Mouse (Mus musculus) cerebellum, postnatal 4 days (tissue): ENCODE measurements at regions not wholly inside any gene's neighbourhood (a gene's known extent, or its start where the extent isn't known, plus 50 kb on each side); places are given as distances from the start of the nearest gene placed in this dataset.

Source experiments
- DNase-seq, 2 experiments: peaks; one replicate each; pipeline ENCODE4 v3.0.0; 2022; ENCODE audit warnings: low spot score in 2 of 2, mixed read lengths in 1 of 2

DNA sequence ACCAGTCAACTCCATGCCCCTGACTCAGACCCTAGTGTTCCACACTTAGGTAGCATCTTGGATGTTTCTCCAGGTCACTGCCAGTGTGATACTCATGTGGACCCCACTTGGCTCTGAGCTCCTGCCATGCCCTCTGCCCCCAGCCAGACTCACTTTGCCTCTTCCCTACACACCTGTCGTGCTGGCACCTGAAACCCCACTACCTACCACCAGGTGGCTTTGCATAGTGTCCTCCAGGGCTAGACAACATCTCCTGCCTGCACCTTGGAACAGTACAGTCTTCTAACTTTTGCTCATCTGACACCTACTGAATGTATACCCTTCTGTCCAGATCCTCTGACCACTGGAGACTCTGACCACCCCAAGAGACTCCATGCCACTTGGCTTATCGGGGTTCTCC is 80.6 kb downstream of the Fam53a start:
- no peak for DNase-seq

GRCm38 (mm10) chr5:33543372-33543771 is 86.1 kb downstream of the Fam53a start:
- peak; percentile 34 to 71 for DNase-seq

DNA sequence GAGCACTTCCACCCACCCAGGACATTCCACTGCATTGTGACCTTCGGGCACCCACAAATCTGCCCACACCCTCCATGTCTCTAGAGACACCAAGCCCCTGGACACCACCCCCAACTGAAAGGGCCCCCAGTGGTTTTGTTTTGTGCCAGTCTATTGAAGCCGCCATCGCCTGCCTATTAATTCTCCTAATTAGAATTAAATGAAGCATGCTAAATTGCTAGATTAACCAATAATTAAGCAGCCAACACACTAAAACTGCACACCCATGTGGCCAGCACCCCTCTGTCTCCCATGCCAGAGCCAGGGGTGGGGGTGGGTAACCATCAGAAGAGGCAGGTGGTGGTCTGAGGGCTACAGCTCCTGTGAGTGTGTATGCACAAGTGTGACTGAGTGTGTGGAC is 86.8 kb downstream of the Fam53a start:
- no peak for DNase-seq

DNA sequence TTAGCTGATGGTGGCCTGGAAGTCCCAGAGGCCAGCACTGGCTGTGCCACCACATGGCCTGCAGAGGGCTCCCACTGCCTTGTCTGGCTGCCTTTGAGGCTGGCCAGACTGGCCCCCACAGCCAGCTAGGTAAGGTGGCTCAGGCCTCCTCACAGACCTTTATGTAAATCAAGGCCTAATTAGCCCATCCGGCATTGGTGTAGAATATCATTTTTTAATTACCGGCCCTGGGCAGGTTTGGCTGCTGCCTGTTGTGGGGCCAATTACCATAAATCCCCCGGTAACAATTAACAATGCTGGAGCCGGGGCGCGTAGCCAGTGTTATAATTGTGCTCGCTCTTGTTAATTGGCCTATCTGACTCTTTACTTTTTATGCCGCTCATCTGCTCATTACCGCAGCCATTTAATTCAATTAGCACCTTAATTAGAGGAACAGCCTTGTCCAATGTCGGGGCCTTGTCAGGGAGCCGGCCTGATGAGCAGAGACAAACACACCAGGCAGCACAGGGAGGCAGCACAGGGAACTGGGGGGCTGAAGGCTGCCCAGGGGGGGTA is 87.4 kb downstream of the Fam53a start:
- DNase-seq, result no peak

GRCm38 (mm10) chr5:33540259-33540658 is 89.2 kb downstream of the Fam53a start:
- no peak for DNase-seq

DNA sequence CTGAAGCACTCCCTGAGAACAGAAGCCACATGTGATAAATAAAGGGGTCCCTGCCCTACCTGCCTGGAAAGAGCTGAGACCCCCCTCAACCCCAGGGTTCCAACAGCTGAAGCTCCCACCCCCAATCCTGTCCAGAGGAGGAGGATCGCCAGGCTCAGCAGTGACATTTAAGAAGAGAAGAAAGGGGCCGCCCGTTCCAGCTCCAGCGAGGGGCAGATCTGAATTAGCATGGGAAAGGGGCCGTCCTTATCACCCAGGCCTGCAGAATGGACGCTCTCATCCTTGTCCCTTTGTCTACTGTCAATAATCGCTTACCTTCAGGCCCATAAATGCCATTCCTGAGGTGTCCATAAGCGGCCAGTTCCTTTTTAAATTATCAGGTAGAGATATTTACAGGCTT is 92.0 kb downstream of the Fam53a start:
- DNase-seq, result no peak

GRCm38 (mm10) chr5:33537017-33537416 is 92.4 kb downstream of the Fam53a start:
- no peak for DNase-seq

- DNase-seq, result no peak
These were observed 93.2 kb downstream of the Fam53a start for GRCm38 (mm10) chr5:33536261-33536660.

DNA sequence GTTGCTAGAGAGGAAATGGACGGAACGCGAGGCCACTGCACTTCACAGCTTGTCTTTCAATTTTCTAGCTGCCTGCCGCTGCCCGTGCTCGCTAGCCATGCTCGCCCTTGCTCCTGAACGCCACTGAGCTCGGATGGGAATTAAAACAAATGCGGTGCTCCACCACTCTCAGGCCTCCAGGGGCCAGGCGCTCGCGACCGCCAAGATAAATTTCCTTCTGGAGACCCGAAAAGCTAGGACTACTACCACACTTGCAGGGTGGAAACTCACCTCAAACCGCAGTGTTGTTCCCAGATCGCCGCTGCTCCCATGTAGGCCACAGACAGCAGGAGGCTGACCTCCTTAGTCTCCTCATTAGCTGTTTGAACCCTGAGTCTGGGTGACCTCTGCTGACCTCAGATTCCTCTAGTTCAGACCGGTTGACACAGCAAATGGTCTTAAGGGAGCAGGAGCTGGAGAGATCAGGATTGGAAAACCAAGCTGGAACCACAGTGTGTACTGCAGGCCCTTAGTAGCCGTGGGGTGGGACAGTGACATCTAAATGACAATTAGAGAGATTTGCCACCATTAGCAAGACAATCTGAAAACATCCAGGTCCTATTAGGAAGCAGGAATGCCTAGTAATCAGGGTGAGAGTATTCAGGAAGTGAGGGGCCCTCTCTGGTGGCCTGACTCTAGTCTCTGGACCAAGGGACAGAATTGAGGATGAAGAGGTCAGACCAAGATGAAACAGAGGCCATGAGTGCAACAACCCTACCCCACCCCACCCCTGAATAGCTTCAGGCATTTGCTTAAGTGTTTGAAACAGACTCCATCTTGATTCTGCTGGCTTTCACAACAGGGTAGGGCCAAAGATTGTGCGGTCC is 94.1 kb downstream of the Fam53a start:
- no peak for DNase-seq

- no peak for DNase-seq
These were observed 95.1 kb downstream of the Fam53a start for GRCm38 (mm10) chr5:33534345-33534744.

DNA sequence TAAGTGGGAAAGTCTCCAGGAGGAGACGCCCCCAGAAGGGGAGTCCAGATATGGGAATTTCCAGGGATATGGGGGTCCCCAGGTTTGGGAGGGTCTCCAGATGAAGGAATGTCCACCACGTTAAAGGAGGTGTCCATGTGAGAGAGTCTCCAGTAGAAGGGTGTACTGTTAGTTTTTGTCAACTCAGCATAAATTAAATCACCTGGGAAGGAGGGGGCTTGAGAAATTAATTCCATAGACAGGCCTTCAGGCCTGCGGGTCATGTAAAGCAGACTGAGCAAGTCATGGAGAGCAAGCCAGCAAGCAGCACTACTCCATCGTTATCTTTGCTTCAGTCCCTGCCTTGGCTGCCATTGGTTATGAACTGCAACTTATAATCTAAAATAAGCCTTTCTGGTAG is 96.2 kb downstream of the Fam53a start:
- no peak for DNase-seq

GRCm38 (mm10) chr5:33531263-33531662 is 97.5 kb upstream of the Nkx1-1 start:
- DNase-seq, result no peak

GRCm38 (mm10) chr5:33529771-33530170 is 96.0 kb upstream of the Nkx1-1 start:
- no peak for DNase-seq

DNA sequence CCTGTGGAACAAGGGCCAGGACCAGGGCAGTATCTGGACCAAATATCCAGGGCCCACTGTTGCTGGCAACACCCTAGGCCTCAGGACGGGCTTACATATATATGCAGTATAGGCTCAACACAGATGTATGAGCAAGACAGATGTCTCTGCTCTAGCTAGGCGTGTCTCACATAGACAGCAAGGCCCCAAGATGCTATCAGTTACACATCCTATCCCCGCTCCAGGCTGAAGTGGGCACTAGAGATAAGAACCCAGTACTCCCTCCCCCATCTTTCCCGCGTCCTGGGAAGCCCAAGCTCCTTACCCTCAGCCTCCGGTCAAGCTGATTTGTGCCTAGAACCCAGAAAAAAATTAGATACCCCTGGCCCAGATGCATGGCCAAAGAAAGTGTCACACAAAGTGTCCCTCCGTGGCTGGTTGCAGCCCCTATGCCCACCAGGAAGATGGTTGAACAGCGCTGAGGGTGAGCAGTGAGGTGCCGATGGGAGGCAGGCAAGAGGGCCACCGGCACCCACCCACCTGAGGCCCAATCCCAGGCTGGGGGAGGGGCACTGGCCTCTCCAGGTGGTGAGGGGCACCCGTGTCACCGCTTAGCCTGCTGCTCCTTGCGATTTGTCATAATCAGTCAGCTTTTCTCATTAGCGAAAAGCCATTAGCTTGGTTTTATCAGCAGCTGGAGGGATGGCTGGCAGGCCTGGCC is 95.3 kb upstream of the Nkx1-1 start:
- no peak for DNase-seq

DNA sequence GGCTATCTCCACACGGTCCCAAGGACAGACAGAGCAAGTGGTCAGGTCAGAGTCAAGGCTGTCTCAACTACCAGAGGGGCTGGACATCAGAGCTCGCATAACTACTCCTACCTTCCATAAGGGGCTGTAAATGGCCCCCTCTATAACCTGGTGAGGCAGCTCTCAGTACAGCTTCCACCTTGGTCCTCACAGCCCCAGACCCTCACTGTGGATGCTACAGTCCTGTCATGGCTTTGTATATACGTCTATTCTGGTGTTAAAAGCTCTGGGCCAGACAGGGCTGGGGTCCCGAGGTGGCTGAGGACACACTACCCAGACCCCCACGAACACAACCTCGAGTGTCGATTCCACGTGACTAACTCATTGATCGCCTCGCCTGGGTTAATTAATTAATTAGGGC is 94.0 kb upstream of the Nkx1-1 start:
- DNase-seq, result no peak

GRCm38 (mm10) chr5:33527316-33527715 is 93.5 kb upstream of the Nkx1-1 start:
- DNase-seq, result no peak

- DNase-seq, result no peak
These were observed 88.4 kb upstream of the Nkx1-1 start for GRCm38 (mm10) chr5:33521951-33522742.

DNA sequence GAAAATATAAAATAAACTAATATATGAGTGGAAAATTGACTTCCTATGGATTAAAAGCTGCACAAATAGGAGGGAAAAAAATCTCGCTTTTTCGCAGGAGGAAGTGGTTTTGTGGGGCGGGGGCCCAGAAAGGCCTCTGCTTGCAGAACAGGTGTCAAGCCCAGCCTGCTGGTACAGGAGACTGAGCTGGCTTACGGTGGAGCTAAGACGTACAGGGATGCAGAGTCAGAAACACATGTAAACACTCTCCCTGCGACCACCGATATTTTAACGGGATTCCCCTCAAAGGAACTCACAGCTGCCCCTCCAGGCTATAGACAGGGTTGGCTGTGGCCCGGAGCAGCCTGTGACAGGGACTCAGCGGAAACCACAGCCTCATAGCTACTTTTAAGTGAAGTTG is 87.1 kb upstream of the Nkx1-1 start:
- DNase-seq, result no peak

DNA sequence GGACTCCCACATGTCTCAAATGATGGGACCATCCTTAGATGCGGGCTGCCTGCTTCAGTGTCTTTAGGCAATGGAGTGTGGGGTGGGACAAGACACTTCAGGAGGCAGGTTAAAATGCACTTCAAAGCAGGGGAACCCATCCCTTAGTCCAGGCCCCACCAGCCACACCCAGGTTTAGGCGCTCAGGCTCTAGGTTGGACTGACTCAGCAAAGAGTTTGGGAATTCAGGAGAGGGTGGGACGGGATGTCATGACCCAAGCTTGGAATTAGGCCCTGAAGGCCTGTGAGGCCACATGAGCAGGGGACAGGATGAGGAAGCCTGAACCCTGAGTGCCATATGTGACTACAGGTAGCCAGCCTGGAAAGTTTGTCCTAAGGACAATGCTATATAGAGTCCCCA is 85.6 kb upstream of the Nkx1-1 start:
- DNase-seq, result no peak

DNA sequence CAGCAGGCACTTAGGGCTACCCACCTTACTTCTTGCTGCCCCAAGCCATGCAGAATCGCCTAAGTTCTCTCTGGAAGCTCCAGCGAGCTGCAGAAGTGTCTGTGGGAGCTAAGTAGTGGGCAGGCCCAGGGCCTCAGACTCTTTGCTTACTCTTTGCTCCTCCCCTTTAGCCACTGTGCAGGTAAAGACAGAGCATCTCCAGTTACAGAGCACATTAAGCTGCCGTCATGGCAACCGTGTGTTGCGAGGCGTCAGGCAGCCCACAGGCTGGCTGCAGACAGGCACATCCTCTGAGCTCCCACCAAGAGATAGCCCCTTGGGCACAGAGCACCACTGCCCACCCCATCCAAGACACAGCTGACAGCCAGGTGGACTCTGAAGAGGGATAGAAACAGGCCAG is 85.1 kb upstream of the Nkx1-1 start:
- DNase-seq, result no peak

DNA sequence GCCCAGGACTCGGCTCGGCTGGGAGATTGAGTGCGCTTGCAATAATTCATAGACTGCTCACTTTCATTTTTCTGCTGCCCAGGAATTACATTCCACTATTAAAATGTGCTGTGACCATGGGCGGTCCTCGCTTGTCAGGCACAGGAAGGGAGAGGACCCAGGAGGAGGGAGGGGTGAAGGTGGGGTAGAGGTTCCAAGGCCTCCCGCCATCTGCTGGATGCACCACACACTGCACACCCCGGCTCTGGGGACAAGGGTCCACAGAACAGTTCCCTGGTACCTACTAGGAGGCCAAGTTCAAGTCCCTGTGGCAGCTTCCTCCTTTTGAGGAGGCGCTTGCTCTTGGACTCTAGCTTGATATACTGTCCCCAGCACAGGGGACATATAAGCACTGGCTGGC is 83.8 kb upstream of the Nkx1-1 start:
- DNase-seq, result no peak

DNA sequence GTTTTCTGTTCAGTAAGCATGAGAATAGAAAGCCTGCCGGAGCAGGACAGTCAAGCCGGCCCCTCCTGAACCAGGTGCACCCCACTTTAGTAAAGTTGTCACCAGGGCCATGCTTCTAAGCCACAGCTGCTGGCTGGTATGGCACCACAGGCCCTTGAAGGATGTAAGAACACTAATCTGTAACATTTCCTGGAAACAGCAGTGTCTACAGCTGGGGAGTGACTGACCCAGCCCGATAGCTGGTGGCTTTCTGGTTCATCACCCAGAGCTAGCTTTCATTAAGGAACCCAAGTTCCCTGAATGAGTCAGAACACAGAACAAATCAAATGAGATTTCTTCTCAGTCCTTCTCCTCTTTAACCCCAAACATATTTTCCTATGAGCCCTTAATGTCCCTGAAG is 82.4 kb upstream of the Nkx1-1 start:
- no peak for DNase-seq
